Mouse (Mus musculus) cerebellum, postnatal 25 days (tissue): ENCODE results near the gene Crybb3.

Source experiments
- DNase-seq, 2 experiments: peaks; one replicate each; pipeline ENCODE4 v3.0.0; 2021; ENCODE audit warnings: mixed read lengths in 2 of 2

Crybb3 gene

DNA sequence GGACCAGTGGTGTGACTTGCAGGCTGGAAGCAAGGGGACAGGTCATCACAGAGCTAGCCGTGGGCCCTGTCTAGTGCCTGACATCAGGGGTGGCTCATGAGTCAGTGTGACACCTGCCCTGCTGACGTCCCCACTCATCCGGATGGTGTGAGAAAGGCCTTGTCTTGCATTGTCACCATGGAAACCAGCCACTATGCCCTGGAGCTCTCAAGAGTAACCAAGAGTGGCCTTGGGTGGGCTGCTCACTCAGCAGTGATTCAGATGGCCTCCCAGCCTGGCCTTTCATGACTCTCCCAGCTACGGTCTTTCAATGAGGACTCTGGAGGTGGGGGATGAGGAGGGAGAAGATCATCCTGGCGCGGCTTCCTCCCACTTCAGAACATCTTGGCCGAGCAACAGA, 21.1 kb upstream of the Crybb3 start:
- no peak for DNase-seq

DNA sequence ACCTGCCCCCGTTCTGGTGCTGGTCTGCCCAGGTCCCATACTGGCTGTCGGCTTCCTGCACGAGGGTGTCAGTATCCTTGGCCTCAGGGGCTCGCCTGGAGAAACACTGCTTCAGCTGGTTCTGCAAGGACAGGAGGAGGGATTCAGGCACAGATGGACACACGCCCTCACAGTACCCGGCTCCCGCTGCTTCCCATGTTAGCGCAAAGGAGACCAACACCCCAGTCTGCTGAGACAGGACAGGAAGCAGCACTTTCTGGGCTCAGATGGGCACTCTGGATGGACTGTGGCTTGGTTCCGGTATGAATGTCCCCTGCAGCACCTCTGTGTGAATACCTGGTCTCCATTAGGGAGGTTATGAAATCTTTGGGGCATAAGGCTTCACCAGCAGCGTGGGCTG, 20.1 kb upstream of the Crybb3 start:
- no peak for DNase-seq

DNA sequence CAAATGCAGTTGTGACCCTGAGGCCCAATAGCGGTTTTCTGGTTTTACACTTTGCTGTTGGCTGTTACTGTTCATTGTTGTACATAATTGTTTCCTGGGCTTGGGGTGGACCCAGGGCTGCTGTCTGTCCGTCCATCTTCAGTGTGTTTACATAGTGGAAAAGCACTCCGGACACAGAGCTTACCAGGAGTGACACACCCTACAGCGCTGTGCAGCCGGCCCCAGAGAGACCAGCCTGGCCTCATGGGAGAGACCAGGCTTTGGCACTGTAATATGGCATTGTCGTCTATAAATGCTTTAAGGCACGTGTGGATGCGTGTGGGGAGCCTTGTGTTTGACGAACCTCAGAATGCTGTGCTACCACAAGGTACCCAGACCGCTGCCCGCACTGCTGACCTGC, 19.0 kb upstream of the Crybb3 start:
- no peak for DNase-seq

DNA sequence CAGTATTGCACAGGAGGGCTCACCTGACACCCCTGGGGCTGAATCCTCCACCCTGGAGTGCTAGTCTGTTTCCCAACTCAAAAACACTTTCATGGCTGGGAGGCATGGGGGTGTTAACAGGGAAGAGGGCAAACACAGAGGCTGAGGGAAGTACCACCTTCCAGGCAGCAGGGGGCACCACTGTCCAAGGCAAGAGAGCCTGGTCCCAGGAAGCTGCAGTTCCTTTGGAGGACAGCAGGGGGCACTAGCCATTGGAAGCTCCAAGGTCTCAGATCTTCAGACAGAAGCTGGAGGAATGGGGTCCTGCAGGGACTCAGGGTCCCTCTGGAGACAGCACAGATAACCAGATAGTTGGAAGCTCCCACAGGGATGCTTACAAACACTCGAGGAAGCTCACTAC, 18.2 kb upstream of the Crybb3 start:
- peak; percentile 92 to 96 for DNase-seq

DNA sequence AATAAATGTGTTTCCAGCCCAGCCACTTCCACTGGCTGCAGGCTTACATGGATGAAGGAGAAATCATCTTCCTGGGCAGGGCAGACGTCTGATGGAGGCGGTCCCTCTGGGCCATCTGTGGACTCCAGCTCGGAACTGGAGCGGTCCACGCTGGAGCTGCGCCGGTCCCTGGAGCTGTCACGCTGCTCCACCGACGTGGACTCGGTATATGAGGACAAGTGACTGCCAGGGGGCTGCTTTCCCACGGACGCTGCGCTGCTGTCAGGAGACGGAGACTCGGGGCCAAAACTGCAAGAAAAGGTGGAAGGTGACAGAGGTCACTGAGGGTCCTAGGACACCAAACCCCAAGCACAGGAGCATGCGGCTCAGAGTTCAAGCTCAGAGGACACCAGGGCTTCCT, 16.2 kb upstream of the Crybb3 start:
- DNase-seq, result no peak

DNA sequence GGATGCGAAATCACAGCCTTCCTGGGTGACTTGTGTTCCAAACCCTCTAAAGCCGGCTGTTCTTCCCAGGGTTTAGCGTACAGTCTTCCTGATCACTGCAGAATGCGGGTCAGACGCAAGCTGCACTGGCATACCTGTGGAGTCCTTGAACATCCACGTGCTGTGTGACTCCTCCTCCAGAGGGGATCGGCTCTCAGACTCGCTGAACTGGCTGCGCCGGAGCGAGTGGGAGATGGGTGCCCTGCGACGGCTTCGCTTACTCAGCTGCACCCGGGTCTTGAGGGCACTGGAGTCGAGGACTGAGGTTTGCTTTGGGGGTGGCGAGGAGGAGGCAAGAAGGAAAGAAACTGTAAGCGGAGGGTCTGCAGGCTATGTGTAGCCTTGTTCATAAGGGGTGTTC, 14.1 kb upstream of the Crybb3 start:
- DNase-seq, result no peak

DNA sequence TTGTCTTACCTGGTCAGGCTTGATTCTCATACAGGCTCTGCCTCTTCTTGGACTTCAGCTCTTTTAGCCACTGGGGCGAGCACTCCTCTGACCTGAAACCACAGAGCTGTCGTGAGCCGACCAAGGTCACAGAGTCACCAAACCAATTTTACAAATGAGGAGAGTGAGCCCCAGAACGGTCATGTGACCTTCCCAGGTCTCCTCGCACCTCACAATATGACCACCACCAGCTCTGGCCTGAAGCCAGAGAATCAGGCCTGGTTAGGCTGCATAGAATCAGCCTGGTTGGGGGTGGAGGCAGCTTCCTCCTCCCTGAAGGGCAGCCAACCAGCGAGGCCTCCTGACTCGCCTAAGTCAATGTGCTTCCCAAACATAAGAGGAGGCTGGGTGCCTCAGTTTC, 11.0 kb upstream of the Crybb3 start:
- no peak for DNase-seq

DNA sequence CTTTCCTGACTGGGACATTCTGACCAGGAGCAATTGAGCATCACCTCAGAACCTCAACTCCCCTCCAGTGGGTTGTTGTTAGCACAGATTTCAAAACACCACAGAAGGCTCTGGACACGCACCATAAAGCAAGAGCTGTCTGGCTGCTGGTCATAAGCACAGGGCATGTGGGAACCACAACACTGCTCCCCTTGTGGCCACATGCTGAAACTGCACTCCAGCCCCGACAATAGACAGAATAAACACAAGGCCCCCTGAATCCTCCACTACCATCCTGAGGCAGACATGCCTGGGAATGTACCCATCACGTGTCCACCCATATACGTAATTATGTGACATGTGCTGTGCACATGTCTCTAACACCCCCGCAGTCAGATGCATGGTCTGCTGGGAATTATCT, 9.8 kb upstream of the Crybb3 start:
- peak; percentile 66 to 77 for DNase-seq

DNA sequence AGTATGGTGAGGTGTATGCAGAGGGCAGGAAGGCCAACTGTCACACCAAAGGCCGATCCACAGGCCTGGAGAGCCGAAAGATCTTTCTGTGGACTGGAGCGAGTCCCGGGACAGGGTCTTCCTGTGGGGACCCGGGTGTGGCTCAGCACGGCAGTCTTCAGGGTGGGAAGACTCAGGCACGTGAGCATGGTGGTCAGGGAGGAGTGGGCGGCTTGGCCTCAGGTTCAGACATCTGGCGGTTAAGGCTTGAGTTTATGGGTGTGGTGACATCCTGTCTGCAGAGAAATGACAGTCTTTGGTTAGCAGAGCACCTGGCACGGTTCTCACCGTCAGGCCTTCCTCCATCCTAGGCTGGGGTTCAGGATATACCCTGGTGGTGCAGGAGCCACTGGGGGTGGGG, 9.4 kb upstream of the Crybb3 start:
- DNase-seq, result no peak

DNA sequence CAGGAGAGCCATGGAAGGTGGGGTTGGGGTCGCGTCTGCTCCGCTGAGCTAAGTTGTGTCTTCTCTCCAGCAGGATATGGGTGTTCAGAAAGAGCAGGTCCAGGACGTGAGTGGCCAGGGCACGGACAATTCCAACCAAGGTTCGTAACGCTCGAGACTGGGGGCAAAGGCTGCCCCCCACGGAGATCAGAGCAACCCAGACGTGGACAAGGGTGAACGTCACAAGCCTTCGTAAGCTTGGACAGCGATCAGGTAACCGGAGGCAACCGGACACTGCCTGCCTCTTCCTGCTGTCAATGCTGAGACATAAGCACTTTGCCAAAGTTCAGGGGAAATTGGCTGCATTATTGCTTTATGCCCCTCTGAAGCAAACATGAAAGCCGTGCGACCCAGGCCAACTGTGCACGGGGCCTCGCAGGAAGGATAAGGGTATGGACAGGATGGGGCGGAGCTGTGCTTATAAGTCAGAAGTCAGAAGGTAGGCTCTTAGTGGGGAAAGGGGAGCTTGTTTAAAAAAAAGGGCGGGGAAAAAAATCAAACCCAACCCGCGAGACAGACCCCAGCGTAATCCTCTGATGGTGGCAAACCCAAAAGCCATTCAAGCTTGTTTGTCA, 8.8 kb upstream of the Crybb3 start:
- DNase-seq, result no peak

DNA sequence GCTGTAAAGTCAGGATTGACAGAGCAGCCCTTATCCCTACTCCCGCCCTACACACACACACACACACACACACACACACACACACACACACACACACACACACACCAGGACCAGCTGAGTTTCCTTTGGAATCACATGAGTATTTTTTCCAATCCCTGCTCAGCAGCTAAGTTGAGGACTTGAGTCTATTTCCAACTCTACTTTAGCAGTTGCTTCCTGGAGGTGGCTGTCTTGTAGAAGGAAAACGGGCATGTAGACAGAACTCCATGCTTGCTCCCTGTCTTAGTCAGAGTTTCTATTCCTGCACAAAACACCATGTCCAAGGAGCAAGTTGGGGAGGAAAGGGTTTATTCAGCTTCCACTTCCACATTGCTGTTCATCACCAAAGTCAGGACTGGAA, 6.1 kb upstream of the Crybb3 start:
- no peak for DNase-seq

DNA sequence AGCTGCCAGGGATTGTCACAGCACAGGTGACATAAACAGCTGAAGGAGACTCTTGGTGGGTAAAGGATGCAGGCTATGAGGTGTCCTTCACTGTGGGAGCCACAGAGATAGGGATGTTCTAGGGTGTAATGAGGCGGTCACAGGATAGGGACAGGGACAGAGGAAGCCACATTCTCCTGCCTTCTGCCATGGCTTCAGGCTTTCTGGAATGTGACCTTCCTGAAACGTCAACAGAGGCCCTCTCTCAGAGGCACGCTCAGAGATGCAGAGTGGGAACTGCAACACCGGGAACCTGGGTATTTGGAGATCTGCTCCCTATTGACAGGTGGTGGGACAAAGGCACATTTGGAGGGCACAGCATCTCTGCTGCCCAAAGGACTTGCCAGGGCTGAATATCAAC, 5.6 kb upstream of the Crybb3 start:
- DNase-seq, result peak in 1 of 2 experiments; percentile 48

DNA sequence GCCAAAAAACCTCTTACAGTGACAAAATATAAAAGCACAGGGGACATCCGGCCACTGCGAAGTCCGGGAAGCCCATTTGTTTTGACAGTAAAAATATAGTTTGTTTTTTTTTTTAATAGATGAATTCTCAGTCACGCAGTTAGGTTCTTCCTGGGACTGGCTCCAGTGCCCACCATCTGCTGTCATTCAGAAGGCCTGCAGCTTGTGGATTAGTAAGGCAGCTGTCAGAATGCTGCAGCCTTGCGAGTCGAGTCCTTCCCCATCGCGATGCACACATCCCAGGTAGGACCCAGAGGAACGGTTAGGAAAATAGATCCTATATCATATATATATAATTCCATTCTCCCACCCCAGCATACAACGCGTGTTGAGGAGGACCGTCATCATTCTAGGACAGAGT, 5.1 kb upstream of the Crybb3 start:
- DNase-seq, result peak; percentile 65 to 74

DNA sequence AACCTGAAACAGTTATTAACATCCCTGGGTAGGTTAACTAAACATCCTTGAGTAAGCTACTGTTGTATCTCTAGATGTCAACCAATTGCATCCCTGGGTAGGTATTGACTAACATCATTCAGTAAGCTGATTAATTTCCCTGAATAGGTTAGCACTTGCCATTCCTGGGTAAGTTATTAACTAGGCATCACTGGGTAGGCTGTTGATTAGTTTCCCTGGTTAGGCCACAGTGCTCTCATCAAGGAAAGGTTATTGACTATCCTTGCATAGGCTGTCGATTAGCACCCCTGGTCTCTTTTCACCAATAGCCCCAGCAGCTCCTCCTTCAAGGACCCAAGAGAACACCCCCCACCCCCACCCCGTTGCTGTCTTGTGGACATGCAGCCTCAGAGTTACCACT, 4.5 kb upstream of the Crybb3 start:
- no peak for DNase-seq

DNA sequence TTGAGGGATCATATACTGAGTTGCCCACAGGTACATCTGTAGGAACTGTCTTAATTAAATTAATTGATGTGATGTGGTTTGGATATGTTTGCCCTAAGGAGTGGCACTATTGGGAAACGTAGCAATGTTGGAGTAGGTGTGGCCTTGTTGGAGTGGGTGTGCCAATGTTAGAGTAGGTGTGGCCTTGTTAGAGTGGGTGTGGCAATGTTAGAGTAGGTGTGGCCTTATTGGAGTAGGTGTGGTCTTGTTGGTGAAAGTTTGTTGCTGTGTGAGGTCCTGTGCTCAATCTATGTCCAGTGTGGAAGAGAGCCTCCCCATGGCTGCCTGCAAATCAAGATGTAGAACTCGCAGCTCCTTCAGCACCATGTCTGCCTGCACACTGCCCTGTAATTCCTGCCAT, 2.9 kb upstream of the Crybb3 start:
- DNase-seq, result no peak

DNA sequence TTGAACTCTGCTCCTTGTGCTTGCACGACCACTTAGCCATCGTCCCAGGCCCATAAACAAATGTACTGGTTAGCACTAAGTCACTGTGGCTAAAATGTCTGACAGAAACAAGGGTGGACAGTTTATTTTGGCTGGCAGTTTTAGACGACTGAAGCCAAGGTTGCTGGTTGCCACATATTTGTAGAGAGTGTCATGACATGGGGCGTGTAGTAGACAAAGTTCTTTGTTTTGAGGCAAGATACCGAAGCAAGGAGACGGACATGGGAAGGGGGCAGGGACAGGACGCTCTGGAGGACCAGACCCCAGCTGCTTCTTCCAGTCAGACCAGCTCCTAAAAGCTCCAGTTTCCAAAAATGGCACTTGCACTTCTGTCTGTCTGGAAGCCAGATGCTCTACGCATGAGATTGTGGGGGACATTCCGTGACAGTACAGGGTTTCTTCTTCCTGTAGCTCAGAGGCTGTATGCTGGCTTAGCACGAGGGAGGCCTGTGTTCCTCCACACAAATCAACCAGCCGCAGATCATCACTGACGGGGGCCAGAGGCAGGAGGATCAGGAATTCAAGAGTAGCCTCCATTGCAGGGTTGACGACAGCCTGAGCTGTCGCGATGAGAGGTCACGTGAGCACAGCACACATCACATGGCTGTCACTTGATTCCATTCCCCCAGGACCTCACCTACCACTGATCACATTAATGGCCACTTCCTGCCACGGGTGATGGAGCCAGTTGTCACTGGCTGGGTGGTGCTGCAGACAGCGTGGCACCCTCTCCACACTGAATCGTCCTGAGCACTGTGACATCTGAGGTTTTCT, 1.2 kb upstream of the Crybb3 start:
- DNase-seq, result no peak

DNA sequence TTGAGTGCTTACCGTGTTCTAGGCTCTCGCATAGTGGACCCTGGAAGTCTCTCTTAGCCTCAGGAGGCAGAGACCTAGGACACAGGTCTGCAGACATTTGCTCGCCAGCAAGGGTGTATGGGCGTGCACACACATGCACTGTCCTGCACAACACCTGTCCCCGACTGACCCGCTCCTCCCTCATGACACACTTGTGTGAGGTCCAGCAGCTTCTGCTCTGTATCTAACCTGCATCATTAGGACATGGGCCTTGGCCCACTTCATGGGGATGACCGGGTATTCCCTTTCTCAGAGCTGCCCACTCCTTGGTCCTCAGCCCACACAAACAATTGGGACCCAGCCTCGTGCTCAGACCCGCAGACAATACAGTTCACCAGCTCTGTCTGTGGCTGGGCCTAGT, 364 bp downstream of the Crybb3 start:
- DNase-seq, result no peak

DNA sequence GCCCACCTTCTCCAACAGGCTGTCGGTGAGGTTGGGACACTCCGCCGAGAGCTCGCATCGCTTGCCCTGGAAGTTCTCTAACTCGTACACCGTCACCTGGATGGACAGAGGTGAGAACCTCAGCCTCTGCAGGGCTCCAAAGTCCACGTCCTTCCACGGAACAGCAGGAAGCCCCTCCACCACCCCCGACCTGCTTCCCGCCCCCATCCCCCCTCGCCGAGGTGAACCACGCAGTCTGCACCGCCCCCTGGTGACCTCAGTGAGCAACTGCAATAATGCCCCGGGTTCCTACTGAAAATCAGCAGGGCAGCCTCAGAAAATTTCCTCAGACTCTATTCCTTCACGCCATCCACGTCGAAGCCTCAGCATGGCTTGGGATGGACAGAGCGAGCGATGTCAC, 1.6 kb downstream of the Crybb3 start:
- peak; percentile 65 to 80 for DNase-seq

DNA sequence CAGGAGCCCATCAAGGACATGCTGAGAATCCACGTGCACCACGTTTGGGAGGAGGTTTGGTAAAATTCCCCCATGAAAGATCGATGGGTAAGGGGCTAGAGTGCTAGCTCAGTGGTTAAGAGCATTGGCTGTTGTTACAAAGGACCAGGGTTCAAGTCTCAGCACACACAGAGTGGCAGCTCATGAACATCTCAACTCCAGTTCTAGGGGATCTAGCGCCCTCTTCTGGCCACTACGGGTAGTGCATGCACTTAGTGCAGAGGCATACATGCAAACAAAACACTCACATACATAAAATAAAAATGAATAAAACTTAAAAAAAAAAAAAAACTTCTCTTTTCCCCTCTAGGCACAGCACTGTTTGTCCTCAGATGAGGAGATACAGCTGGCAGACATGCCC, 2.7 kb downstream of the Crybb3 start:
- DNase-seq, result no peak

DNA sequence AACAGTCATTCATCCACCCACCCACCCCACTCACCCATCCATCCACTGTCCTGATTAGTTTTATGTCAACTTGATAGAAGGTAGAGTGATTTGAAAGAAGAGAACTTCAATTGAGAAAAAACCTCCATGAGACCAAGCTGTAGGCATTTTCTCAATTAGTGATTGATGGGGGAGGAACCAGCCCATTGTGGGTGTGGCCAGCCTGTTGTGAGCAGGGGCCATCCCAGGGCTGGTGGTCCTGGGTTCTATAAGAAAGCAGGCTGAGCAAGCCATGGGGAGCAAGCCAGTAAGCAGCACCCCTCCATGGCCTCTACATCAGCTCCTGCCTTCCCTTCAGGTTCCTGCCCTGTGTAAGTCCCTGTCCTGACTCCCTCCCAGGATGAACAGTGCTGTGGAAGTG, 11.4 kb downstream of the Crybb3 start, which contains the start of gene Crybb2:
TSS of gene Crybb2 (minus strand) at position 101 of the 400 bp plus-strand sequence.
- no peak for DNase-seq

DNA sequence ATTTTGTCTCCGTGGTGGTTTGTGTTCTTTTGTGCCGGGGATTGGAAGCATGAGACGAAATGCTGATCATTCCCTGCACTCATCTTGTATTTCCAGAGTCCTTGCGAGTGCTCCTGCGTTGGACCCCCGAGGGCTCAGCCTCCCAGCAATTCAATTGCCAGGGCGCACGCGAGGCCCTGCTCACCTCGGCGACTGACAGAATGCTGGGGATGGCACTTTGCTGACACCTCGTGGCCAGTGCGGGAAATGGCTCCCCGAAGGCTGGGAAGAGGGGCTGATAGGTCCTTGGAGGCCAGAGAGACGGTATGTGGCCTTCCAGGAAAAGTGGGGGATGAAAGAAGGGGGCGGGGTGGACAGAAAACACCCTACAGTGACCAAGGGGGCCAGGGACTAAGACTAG, 27.1 kb downstream of the Crybb3 start:
- DNase-seq, result peak; percentile 91

DNA sequence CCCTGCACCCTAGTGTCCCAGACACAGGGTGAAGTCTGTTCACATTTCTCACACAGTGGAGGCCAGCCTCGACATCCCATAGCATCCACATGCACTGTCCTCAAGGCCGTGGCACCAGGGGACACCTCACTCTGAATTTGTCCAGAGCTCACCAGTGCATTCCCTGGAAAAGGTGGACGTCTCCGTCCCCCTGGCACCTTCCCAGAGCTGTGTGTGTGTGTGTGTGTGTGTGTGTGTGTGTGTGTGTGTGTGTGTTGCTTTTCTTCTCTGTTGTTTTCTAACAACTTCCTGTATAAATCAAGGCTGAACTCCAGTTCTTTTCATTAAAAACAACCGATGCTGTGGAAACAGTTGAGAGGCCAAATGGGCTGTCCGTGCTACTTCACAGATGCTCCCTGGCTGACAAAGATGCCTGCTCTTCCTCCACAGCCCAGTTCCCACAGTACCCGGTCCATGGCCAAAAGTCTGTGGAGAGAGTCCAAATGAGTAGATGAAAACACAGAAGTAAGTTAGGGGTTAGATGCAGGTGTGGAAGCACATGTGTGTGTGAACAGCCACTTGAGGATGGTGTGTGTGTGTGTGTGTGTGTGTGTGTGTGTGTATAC, 30.7 kb downstream of the Crybb3 start:
- peak in 1 of 2 experiments; percentile 36 for DNase-seq

DNA sequence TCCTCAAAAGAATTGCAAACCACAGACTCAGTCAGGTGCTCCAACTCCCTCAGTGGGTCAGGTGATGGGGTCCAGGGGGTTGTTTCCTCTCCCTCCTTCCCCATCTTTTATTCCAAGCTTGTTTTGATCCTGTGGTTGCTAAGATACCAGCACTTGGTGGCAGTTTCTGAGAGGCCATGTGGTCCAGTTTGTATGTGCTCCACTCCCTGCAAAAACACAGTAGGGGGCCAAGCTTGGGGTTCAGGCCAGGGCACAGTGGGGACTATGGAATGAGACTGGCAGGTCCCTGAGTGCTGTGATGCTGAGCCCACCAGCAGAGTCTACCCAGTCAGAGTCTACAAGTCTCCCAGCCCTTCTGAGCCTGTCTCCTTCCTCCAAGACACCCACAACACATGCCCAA, 31.5 kb downstream of the Crybb3 start:
- no peak for DNase-seq
